Mouse (Mus musculus) R1 (cell line): Measurements from ENCODE around the gene Tmprss7.
A peak's percentile ranks its signal among the peaks of the same experiment; 100 is the strongest.

Source experiments
- DNase-seq: peaks from one replicate; pipeline ENCODE4 v3.0.0-alpha.2; 2018; ENCODE audit warnings: low read depth, low spot score

Gene Tmprss7

GRCm38 (mm10) chr16:45693558-45693957 lies at the start of gene Tmprss7:
TSS of gene Tmprss7 (minus strand) at chr16:45693658.
- no peak for DNase-seq

GRCm38 (mm10) chr16:45742615-45743476 lies 49.4 kb upstream of the Tmprss7 start, which contains the start of gene Abhd10:
TSS of gene Abhd10 (minus strand) at chr16:45742955.
- DNase-seq = peak; percentile 91

GRCm38 (mm10) chr16:45737880-45738279 lies 44.4 kb upstream of the Tmprss7 start:
- DNase-seq = no peak

- no peak for DNase-seq
Observed at GRCm38 (mm10) chr16:45736724-45737123, 43.3 kb upstream of the Tmprss7 start.

GRCm38 (mm10) chr16:45729163-45729562 lies 35.7 kb upstream of the Tmprss7 start:
- DNase-seq = no peak

GRCm38 (mm10) chr16:45724742-45725102 lies 31.3 kb upstream of the Tmprss7 start:
- DNase-seq = peak; percentile 85

- peak; percentile 69 for DNase-seq
Observed at GRCm38 (mm10) chr16:45724061-45724741, 30.7 kb upstream of the Tmprss7 start, which contains the start of gene Tagln3. TSS of gene Tagln3 (minus strand) at chr16:45724608.

GRCm38 (mm10) chr16:45723172-45723901 lies 29.9 kb upstream of the Tmprss7 start:
- peak; percentile 10 for DNase-seq

- DNase-seq = no peak
Observed at GRCm38 (mm10) chr16:45722460-45722951, 29.0 kb upstream of the Tmprss7 start.

GRCm38 (mm10) chr16:45720022-45720630 lies 26.7 kb upstream of the Tmprss7 start:
- no peak for DNase-seq

- DNase-seq = no peak
Observed at GRCm38 (mm10) chr16:45718296-45718695, 24.8 kb upstream of the Tmprss7 start.

- no peak for DNase-seq
Observed at GRCm38 (mm10) chr16:45714489-45715150, 21.2 kb upstream of the Tmprss7 start.

GRCm38 (mm10) chr16:45713878-45714277 lies 20.4 kb upstream of the Tmprss7 start:
- no peak for DNase-seq

- DNase-seq = no peak
Observed at GRCm38 (mm10) chr16:45713261-45713660, 19.8 kb upstream of the Tmprss7 start.

- peak; percentile 39 for DNase-seq
Observed at GRCm38 (mm10) chr16:45711263-45711662, 17.8 kb upstream of the Tmprss7 start.

- DNase-seq = no peak
Observed at GRCm38 (mm10) chr16:45699301-45699700, 5.8 kb upstream of the Tmprss7 start.

GRCm38 (mm10) chr16:45697996-45698395 lies 4.5 kb upstream of the Tmprss7 start:
- no peak for DNase-seq

GRCm38 (mm10) chr16:45695445-45696160 lies 2.1 kb upstream of the Tmprss7 start:
- no peak for DNase-seq

- DNase-seq = no peak
Observed at GRCm38 (mm10) chr16:45692851-45693250, 607 bp downstream of the Tmprss7 start.

GRCm38 (mm10) chr16:45690178-45690577 lies 3.3 kb downstream of the Tmprss7 start:
- DNase-seq = peak; percentile 80
